Mouse (Mus musculus) midbrain, embryonic 14.5 days (tissue): Measurements from ENCODE around the gene Stub1. TPM values are rescaled to one million over a fixed set of nuclear protein-coding genes. Genes with fewer than 3 reads are reported as not detected.

Experiments
- ATAC-seq: fragments of 200-750 bp; cut with Nextera tagmentation; 2 replicates; pipeline ENCODE4 v1.8.0; 2017; ENCODE audit warnings: moderate number of reproducible peaks, moderate library complexity; ENCODE audit not compliant: low FRiP score, low TSS enrichment
- DNase-seq: peaks from one replicate; pipeline ENCODE4 v3.0.0-alpha.2; 2015
- H3K27ac ChIP-seq: fragments of 300-500 bp; sonication (generic); replicated peaks from 2 replicates; pipeline ENCODE4 v1.5.1; 2014; ENCODE audit warnings: mild to moderate bottlenecking, low read depth, low read length, moderate library complexity
- H3K27me3 ChIP-seq: fragments of 300-500 bp; sonication (generic); 2 replicates; pipeline ENCODE4 v1.6.1; 2014; ENCODE audit warnings: low read length, control low read depth, mixed read lengths; ENCODE audit not compliant: control insufficient read depth, insufficient read depth
- H3K36me3 ChIP-seq: fragments of 300-500 bp; sonication (generic); 2 replicates; pipeline ENCODE4 v1.6.1; 2014; ENCODE audit warnings: low read length, control low read depth; ENCODE audit not compliant: control insufficient read depth, insufficient read depth
- H3K4me1 ChIP-seq: fragments of 300-500 bp; sonication (generic); 2 replicates; pipeline ENCODE4 v1.6.1; 2014; ENCODE audit warnings: mild to moderate bottlenecking, antibody characterized with exemption, low read length, control low read depth; ENCODE audit not compliant: control insufficient read depth, insufficient read depth
- H3K4me2 ChIP-seq: fragments of 300-500 bp; sonication (generic); 2 replicates; pipeline ENCODE4 v1.6.1; 2014; ENCODE audit warnings: mild to moderate bottlenecking, low read length, moderate library complexity
- H3K4me3 ChIP-seq: fragments of 300-500 bp; sonication (generic); replicated peaks from 2 replicates; pipeline ENCODE4 v1.5.1; 2014; ENCODE audit warnings: low read depth, low read length
- H3K9ac ChIP-seq: fragments of 300-500 bp; sonication (generic); replicated peaks from 2 replicates; pipeline ENCODE4 v1.6.1; 2014; ENCODE audit warnings: mild to moderate bottlenecking, low read length, moderate library complexity
- H3K9me3 ChIP-seq: fragments of 300-500 bp; sonication (generic); 2 replicates; pipeline ENCODE4 v1.6.1; 2016; ENCODE audit warnings: low read length, control low read depth, mixed read lengths; ENCODE audit not compliant: control insufficient read depth
- WGBS: fragments of 180-500 bp; shearing (Covaris S2); extraction: QIAGEN DNeasy Blood & Tissue Kit; methylation state at CpG from one replicate; pipeline ENCODE4 v1.1.7; 2014; 5-methylcytosine and 5-hydroxymethylcytosine counted together
- polyA plus RNA-seq: library from polyadenylated mRNA; unstranded; fragments of >200 nt; fragmentation: Nextera tagmentation; extraction: Ambion mirVana; gene quantifications from 2 replicates; pipeline ENCODE4 v1.2.1, GENCODE M21; 2014

Stub1 gene
- polyA plus RNA-seq, 1 experiment from 2014 or later: 310 TPM

GRCm38 (mm10) chr17:25795609-25796092, 37.6 kb downstream of the Stub1 start, which contains the start of gene AC134908.4:
Gene AC134908.4 (minus strand): TSS chr17:25795659.
- no peak for DNase-seq
- peak within 1 kb of the TSS; percentile 46 for H3K4me3 ChIP-seq
- H3K4me2 ChIP-seq: peak within 1 kb of the TSS; percentile 76
- ATAC-seq: no peak
- H3K9ac ChIP-seq: peak within 1 kb of the TSS; percentile 44; the same call in 1 of the 2 replicates
- WGBS: 3% methylated on average over 6 of the region's 6 CpGs
- H3K27ac ChIP-seq: 0 out of 2 replicates have a peak within 1 kb of the TSS, but pooled peaks have one; percentile 2
- no peaks in the 10 kb centered on the region for H3K27me3 ChIP-seq
- no peaks in the 10 kb centered on the region for H3K36me3 ChIP-seq
- H3K4me1 ChIP-seq: peaks cover 43% of the 10 kb centered on the region
- no peaks in the 10 kb centered on the region for H3K9me3 ChIP-seq

GRCm38 (mm10) chr17:25794998-25795397, 38.2 kb downstream of the Stub1 start:
- Histone ChIP-seq H3K9ac (no peak overlapping the region; the same call in 1 of the 2 replicates), H3K36me3 (0 out of 2 replicates have a peak, but pooled peaks cover under 1% of the 10 kb centered on the region), H3K27ac (no peak overlapping the region), H3K4me1 (peaks cover 46% of the 10 kb centered on the region), H3K4me2 (peak overlapping the region; percentile 76), H3K27me3 (no peaks in the 10 kb centered on the region), H3K9me3 (no peaks in the 10 kb centered on the region), H3K4me3 (peak overlapping the region; percentile 46)
- WGBS: 37% methylated on average over 17 of the region's 17 CpGs
- DNase-seq (no peak), ATAC-seq (no peak)

- ATAC-seq: no peak
- peaks cover 8% of the 10 kb centered on the region for H3K36me3 ChIP-seq
- H3K9ac ChIP-seq: no peak overlapping the region
- DNase-seq: peak; percentile 54
- H3K9me3 ChIP-seq: no peaks in the 10 kb centered on the region
- H3K4me2 ChIP-seq: peak overlapping the region; percentile 76
- peaks cover 46% of the 10 kb centered on the region for H3K4me1 ChIP-seq
- no peaks in the 10 kb centered on the region for H3K27me3 ChIP-seq
- WGBS: 8% methylated on average over 13 of the region's 13 CpGs
- H3K4me3 ChIP-seq: no peak overlapping the region
- peak overlapping the region; percentile 55; the same call in 1 of the 2 replicates for H3K27ac ChIP-seq
Observed at GRCm38 (mm10) chr17:25794197-25794596, 39.0 kb downstream of the Stub1 start.

- H3K27ac ChIP-seq: peak within 1 kb of the TSS; percentile 91
- WGBS: under 1% methylated on average over 14 of the region's 14 CpGs
- H3K9me3 ChIP-seq: no peaks in the 10 kb centered on the region
- H3K9ac ChIP-seq: peak within 1 kb of the TSS; percentile 76
- H3K4me3 ChIP-seq: peak within 1 kb of the TSS; percentile 73
- peaks cover 46% of the 10 kb centered on the region for H3K4me1 ChIP-seq
- DNase-seq (peak; percentile 73), ATAC-seq (peak; percentile 24; the same call in 1 of the 2 replicates)
- peaks cover 13% of the 10 kb centered on the region for H3K36me3 ChIP-seq
- H3K4me2 ChIP-seq: peak within 1 kb of the TSS; percentile 91
- no peaks in the 10 kb centered on the region for H3K27me3 ChIP-seq
Observed at GRCm38 (mm10) chr17:25792615-25793014, 40.6 kb downstream of the Stub1 start, which contains the start of gene Fam173a. Gene Fam173a (minus strand): TSS chr17:25792901.

- Histone ChIP-seq H3K36me3 (peaks cover 13% of the 10 kb centered on the region), H3K9me3 (no peaks in the 10 kb centered on the region), H3K27ac (peak overlapping the region; percentile 91), H3K9ac (peak overlapping the region; percentile 76), H3K4me3 (peak overlapping the region; percentile 73), H3K4me1 (peaks cover 45% of the 10 kb centered on the region), H3K4me2 (peak overlapping the region; percentile 91), H3K27me3 (no peaks in the 10 kb centered on the region)
- DNase-seq: peak; percentile 92
- WGBS: under 1% methylated on average over 45 of the region's 45 CpGs
- peak; percentile 62 for ATAC-seq
Observed at GRCm38 (mm10) chr17:25791843-25792527, 41.2 kb downstream of the Stub1 start.

- Histone ChIP-seq H3K4me1 (peaks cover 39% of the 10 kb centered on the region), H3K4me3 (peak overlapping the region; percentile 73), H3K4me2 (peak overlapping the region; percentile 91), H3K27me3 (no peaks in the 10 kb centered on the region), H3K9me3 (no peaks in the 10 kb centered on the region), H3K9ac (peak overlapping the region; percentile 76), H3K36me3 (peaks cover 13% of the 10 kb centered on the region), H3K27ac (peak overlapping the region; percentile 91; the same call in 1 of the 2 replicates)
- WGBS: 27% methylated on average over 19 of the region's 19 CpGs
- DNase-seq (no peak), ATAC-seq (no peak)
Observed at GRCm38 (mm10) chr17:25791320-25791842, 41.8 kb downstream of the Stub1 start.

- H3K4me2 ChIP-seq: no peak overlapping the region
- 90% methylated on average over 9 of the region's 9 CpGs for WGBS
- H3K27me3 ChIP-seq: no peaks in the 10 kb centered on the region
- no peak overlapping the region for H3K27ac ChIP-seq
- H3K4me3 ChIP-seq: no peak overlapping the region
- no peak for ATAC-seq
- H3K9ac ChIP-seq: no peak overlapping the region
- no peak for DNase-seq
- H3K9me3 ChIP-seq: no peaks in the 10 kb centered on the region
- H3K4me1 ChIP-seq: peaks cover 22% of the 10 kb centered on the region
- peaks cover 35% of the 10 kb centered on the region for H3K36me3 ChIP-seq
Observed at GRCm38 (mm10) chr17:25786781-25787504, 46.3 kb downstream of the Stub1 start.

- peaks cover 42% of the 10 kb centered on the region for H3K36me3 ChIP-seq
- H3K4me2 ChIP-seq: peak within 1 kb of the TSS; percentile 91
- no peaks in the 10 kb centered on the region for H3K27me3 ChIP-seq
- 90% methylated on average over 3 of the region's 3 CpGs for WGBS
- peak within 1 kb of the TSS; percentile 75 for H3K9ac ChIP-seq
- H3K27ac ChIP-seq: peak within 1 kb of the TSS; percentile 86
- peak within 1 kb of the TSS; percentile 73 for H3K4me3 ChIP-seq
- ATAC-seq (no peak), DNase-seq (no peak)
- H3K9me3 ChIP-seq: no peaks in the 10 kb centered on the region
- peaks cover 22% of the 10 kb centered on the region for H3K4me1 ChIP-seq
Observed at GRCm38 (mm10) chr17:25786280-25786679, 46.9 kb downstream of the Stub1 start, which contains the start of gene Ccdc78. Gene Ccdc78 (plus strand): TSS chr17:25786580.
